Mouse (Mus musculus) spleen, postnatal 10 days (tissue): ENCODE data around the gene Senp6.
A peak's percentile ranks its signal among the peaks of the same experiment; 100 is the strongest.
"Not testable (repeated sequence)": the region's sequence is repeated elsewhere in the genome, so short reads cannot be mapped to it uniquely, and the experiment has no call there.

Source experiments
- DNase-seq, 2 experiments: peaks; one replicate each; pipeline ENCODE4 v3.0.0; 2021 to 2022; ENCODE audit warnings: low spot score in 2 of 2

Senp6 gene

DNA sequence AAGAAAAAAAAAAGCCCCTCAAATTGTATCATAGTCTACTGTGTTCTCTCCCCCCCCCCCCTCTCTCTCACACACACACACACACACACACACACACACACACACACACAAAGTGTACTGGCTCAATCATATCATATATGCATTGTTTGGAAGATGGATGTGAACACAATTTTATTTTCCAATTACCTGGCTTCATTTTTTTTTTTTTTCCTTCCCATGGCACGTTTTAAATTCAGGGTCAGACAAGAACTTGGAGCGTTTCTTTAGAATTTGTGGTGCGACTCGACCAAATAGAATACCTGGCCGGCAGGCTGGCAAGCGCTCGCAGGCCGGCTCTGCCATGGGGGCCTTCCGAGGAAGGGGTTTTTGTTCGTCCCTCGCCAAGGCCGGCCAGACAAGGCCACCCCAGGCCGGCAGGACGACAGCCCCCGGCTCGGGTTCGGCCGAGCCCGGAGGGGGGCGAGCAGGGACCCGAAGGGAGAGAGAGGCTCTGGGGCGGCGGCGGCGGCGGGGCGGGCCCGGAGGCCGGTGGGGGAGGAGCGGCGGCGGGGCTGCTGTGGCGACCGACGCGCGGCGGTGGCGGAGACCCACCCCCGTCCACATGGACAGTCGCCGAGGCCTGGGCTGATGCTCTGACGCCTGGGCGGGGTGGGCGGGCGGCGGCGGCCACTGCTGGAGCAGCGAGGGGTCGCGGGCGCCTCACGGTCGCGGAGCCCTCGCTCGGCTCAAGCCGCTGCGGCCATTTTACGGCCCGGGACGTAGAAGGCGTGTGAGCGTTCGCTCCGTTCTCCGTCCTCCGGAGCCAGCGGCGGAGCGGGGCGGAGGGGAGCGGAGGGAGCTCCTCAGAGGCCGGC is at the start of gene Senp6:
TSS of gene Senp6 (plus strand) at position 537 of the 854 bp plus-strand sequence.
- peak; percentile 76 to 81 for DNase-seq

DNA sequence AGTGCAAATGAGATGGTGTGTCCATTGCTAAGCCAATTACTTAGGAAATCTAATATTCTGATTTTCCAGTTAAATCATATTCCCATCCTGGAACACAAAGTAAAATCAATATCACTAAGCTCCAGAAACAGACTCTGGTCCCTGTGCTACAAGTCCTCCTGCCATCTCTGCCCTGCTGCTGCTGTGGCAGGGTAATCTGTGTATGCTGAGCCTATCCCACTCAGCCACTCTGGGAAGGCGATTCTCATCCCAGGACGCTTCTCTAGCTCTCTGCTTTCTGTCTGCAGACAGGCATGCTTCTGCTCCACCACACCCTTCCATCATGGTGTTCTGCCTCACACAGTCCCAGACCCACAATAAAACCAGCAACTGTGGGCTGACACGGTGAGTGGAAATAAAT is 46.3 kb upstream of the Senp6 start:
- DNase-seq = no peak

DNA sequence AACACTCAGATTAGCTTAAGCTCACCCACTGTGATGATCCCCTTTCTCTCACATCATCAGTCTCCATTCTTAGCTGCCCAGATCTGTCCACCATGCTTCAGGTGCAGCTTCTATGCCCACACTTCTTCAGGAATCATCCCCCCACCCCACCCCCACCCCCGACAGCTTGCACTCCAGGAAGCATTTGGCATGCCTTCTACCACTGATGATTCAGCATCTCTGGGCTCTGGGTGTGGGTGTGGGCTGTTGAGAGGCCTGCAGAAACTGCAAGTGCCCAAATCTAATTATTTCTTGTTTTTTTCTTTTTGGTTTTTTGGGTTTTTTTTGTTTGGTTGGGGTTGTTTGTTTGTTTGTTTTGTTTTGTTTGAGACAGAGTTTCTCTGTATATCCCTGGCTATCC is 45.1 kb upstream of the Senp6 start:
- DNase-seq = no peak

DNA sequence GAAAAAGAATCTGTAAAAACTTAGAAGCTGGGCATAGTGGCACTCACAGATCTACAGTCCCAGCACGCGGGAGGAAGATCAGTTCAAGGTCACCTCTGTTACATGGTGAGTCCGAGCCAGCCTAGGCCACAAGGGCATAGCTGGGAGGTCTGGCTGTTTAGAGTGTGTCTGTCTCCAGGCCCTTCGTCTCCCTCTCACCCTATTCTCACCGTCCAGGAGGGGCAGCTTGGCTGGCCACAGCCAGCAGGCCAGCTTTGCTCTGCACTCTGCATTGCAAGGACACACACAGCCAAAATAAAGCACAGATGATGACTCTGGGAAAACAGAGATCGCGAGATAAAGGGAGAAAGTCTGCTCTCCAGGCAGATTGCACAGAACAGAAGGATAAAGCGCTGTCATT is 43.9 kb upstream of the Senp6 start:
- DNase-seq = no peak

DNA sequence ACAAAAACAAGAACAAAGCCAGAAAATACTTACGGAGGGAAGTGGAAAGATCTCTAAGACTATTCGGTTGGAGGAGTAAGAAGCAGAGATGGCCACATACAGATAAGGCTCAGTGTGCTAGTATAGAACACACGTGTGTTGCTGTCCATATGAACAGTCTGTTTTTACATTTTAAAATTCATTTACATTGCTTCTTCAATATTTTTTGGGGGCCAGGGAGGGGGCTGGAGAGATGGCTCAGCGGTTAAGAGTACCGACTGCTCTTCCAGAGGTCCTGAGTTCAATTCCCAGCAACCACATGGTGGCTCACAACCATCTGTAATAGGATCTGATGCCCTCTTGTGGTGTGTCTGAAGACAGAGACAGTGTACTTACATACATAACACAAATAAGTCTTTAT is 41.4 kb upstream of the Senp6 start:
- DNase-seq = not testable (repeated sequence)

DNA sequence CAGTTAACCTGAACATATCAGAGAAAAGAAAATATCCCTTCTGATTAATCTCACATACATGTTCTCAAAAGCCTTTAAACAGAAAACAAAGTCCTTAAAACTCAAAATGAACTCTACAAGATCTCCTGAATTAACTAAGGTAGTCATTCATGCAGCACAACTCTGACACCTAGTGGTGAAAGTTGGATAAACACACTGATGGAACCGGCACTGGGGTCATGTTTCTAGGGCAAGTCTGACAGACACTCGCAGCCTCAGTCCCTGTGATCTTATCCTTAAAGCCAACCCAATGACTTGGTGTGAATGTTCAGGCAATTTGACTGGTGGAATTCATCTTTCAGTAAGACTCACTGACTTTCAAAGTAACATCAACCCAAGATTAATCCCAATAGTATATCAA is 40.7 kb upstream of the Senp6 start:
- DNase-seq = peak; percentile 12 to 49

DNA sequence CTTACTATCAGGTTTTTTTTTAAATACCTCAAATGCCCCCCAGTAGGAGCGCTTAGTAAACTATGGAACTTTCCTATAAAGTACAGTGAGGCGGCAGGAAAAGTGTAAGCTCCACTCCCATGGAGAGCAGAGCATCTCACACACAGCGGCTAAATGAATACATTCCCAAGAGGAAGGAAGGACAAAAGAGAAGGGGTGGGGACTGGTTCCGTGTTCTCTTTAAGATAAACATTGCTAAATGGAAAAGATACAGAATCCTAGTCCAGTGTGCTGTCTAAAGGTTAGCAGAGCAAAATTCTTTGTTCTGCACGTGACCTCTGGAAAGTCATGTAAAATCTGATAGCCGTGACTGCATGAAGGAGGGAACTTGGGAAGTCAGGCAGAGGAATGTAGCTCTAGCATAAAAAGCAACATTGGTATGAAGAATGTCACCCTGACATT is 40.1 kb upstream of the Senp6 start:
- DNase-seq = no peak

DNA sequence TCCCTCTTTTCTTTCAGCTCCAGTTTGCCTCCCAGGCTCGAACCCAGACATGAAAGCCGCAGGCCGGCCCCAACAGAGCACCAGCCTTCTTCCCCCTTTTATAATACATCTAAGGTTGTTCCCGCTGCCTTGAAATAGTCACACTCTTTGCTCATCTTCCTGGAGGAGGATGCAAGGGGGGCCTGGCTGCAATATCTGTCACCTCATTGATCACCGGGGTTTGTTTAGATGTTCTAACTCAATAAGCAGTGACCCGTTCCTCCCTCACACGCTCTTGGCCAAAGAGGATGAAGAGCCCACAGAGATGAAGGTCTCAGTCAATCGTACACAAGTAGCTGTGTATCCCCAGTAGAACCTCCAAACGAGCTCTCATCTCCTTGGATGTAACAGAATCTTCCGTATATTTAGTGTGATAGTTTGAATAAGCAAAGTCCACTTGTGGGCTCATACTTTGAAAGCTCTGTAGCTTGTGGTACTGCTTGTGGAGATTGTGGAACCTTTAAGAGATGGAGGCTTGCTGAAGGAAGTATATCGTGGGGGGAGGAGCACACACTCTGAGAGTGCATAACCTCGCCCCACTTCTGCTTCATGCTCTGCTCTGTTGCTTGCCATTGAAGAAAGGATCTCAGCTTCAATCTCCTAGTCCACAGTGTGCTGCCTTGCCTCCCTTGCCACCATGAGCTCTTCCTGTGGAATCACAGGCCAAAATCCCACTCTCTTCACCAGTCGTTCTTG is 29.3 kb upstream of the Senp6 start:
- no peak for DNase-seq

DNA sequence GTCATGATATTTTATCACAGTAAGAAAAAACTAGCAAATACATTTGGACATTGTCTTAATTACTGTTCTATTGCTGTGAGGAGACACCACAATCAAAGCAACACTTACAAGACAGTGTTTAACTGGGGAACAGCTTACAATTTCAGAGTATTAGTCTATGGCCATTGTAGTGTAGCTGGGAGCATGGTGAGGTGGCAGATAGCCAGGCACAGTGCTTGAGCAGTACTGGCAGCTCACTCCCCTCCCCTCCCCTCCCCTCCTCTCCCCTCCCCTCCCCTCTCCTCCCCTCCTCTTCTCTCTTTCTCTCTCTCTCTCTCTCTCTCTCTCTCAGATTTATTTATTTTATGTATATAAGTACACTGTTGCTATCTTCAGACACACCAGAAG is 28.7 kb upstream of the Senp6 start:
- no peak for DNase-seq

DNA sequence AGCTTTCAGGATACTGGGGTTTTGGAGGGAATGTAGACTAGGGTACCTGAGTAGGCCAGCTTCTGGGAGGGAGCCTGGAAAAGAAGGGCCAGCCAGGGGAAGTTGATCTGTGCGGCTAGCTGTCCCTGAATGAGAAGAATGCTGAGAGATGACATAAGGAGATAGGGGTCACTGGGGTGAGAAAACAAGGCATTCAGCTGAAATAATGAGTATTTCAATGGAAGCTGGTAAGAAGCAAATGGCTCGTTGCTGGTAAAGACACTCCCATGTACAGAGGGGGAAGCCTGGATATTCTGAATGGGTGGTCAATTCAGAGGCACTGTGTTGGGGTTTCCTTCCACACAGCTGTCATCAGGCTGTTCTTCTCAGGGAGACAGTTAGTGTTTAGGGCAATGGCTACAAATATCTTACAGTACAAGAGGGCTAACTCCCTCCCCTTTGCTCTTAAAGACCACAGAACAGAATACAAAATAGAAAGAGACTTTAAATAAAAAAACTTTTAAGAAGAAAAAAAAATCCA is 27.3 kb upstream of the Senp6 start:
- no peak for DNase-seq

DNA sequence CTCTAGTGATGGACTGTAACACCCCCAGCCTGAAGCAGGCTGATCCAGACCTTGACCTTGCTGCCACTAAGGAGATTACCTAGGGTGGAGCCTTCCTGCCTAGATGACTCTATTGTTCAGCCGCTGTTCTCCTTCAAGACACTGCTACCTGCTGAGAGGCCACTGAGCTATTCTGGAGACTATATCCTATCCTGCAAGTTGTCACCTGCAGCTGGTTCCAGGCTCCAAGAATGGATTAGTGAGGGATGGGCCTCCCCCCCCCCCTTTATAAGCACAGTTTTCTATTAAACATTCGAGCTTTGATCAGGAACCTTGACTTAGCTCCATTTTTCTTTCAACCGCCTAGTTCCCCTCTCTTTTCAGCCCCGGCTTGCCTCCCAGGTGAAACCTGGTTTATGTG is 22.4 kb upstream of the Senp6 start:
- DNase-seq = not testable (repeated sequence)

DNA sequence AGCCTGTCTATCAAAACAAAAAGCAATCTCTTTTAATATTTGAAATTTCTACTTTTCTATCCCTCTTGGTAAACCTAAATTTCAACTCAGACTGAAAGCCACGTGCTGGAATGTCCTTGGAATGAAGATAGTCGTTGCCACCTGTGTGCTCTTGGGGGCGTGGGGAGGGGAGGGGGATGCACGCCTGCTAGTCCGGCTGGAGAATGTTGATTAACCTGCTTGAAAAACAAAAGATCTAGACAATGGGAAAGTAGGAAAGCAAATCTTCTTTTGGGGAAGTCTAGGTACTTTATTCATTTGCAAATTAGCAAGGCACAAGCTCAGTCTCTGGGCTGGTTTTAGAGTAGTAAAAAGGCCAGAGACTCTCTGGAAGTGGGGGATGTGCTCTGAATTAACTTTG is 17.4 kb upstream of the Senp6 start:
- DNase-seq = not testable (repeated sequence)

DNA sequence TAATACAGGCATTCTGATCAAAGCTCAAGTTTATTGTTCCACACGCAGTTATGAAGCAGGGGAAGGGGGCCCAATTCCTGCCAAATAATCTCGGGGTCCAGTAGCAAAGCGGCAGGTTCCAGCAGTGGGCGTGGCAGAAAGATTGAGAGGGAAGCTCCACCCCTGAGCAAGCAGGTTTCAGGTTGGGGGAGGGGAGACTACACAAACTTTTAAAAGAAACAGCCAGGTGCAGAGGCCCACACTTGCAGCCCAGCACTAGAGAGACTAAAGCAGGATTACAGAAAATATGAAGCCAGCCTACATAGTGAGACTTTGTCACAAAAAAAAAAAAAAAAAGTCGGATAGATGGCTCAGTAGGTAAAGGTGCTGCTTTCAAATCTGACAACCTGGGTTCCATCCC is 13.8 kb upstream of the Senp6 start:
- DNase-seq = no peak

DNA sequence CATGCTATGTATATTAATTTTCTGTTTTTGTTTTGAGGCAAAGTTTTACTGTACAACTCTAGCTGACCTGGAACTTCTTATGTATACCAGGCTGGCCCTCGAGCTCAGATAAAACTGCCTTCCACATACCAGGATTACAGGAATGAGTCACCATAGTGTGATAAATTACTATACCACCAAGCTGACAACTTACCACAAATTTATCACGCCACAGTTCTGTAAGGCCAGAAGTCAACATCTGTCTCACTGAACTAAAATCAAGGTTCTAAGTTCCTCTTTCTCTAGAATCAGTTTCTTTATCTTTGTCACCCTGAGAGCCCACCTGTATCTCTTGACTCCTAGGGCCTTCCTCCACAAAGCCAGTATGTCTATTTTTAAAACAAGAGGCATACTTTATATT is 9.0 kb upstream of the Senp6 start:
- DNase-seq = no peak

DNA sequence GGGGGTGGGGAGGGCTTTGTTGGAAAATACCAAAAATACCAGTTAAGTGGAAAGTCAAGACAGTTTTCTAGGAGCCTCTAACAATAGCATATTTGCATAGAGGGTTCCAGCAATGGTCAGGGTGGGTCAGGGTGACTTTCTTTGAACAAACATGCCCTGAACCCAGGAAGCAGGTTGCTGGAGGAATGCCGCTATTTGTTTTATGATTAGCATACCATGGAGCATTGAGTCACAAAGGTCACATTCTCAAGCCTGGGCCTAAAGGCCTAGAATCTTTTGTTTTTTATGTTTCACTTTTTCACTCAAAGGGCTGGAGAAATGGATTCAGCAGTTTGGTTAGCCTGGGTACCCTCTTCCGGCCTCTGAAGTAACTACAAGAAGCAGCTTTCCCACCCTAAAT is 1.2 kb upstream of the Senp6 start:
- not testable (repeated sequence) for DNase-seq

DNA sequence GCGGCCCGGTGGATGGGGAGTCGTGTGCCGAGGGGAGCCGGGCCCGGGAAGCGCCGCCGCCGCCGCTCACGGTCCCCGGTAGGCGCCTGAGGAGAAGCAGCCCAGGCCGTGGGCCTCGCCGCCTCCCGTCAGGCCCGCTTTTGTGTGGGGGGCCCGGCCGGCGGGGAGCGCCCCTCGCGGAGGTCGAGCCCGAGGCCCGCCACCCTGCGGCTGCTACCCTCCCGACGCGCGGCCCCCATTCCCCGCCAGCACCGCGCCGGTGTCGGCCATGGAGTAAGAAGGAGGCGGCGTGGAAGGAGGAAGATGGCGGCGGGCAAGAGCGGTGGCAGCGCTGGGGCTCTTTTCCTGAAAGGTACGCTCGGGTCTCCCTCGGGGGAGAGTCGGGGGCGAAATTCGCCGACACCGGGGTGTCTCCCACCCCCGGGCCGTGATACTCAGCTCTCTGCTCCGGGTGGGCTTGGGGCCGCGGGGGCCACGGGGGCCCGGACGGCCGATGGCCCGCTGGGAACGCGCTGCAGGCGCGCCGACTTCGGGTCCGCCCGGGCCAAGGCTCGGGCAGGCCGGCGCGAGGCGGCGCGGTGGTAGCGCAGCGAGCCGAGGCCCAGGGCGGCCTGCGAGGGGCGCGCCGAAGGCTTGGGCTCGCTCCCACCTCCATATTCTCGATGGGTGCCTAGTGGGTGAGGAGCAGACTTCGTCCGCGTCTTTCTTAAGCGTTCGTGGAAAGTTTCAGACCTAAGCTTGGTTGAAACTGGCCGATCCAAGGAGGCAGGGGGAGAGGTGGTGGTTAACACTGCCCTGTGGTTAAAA is 721 bp downstream of the Senp6 start:
- peak; percentile 77 to 90 for DNase-seq

DNA sequence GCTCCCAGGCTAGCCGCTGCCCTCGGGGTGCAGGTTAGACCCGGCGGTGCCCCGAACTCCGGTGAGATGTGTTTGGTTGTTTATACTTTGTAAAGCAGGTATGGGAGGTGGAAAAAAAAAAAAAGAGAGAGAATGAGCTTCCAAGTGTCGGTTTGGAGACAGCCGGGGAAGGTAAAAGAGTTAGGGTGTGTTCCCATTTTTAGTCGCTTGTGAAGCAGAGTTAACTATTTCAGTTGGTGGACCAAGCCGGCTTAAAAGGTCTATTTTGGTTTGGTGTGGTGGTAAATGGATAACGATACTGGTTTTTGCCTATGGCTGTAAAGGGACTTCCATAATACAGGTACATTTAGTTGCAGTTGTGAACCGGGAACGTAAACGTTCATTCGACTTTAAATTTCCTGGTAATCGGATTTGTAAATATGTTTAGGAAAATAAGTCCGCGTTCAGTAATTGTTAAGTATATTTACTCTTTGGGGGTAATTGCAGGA is 1.4 kb downstream of the Senp6 start:
- DNase-seq = peak in 1 of 2 experiments; percentile 67

DNA sequence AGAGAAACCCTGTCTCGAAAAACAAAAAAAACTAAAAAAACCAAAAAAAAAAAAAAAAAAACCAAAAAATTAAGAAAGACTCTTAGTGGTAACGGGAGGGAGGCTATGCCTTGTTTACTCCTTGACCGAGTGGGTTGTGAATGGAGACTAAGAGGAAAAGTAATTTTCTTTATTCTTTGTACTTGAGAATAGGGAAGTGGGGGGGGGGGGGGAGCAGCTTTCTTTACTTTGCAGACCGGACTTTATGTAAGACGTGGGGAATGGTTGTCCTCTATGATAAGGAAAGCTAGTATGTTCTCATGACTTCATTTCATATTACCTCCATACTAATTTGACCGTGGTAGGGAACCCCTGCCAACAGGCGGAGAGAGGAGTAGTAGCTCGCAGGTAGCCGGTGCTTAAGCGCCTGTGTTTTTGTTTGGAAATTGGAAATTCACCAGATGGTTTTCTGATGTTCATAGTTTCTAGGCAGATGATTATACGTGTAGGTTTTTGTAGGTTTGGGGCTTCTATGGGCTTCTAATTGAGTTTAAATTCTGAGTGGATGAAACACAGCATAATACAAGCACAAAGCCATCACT is 2.1 kb downstream of the Senp6 start:
- no peak for DNase-seq

DNA sequence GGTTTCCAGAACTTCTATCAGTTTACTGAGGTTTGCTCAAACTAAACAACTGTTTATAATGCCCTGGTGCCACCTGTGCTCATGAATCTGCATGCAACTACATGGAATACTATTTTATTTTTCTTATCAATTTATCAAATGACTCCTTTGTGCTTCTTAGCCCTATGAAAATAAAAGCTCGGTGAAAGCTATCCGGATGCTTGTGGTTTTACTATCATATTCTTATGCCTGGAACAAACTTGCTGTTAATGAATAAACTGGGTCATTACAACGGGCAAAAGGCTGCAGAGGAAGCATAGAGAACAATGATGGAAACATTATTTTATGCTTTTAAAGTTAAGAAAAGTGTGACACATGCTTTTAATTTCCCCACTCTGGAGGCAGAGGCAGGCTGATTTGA is 3.3 kb downstream of the Senp6 start:
- DNase-seq = no peak

DNA sequence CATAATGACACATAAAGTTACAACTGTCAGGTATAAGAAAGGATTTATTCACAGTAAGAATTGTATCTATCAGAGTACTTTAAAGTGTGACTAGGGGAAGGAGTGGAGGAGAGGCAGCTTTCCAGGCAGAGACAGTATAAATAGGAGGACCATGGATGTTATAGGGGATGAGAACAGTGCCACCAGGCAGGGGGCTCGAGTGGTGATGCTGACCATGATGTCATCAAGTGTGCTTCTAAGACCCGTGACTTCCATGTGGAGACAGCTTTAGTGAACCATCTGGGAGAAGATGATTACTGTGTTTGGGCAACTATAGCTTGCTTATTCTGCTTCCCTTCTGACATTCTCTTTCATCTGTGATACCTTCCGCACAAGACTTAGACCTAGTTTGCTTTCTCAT is 4.9 kb downstream of the Senp6 start:
- no peak for DNase-seq

DNA sequence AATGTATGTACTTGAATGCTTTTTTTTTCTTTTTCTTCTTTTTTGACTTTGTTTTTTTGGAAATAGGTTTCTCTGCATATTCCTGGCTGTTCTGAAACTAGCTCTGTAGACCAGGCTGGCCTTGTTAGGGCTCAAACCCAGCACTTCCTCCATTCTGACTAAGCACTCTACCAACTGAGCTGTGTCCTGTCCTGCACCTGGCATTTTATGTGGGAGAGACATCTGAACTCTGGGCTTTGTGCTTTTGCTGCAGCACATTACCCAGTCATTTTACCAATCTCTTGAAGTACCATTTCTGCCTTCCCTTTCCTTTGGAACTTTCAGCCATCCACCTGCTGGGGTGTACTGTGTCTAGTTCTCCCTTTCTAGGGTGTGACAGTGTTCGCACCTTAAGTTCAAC is 7.4 kb downstream of the Senp6 start:
- no peak for DNase-seq

DNA sequence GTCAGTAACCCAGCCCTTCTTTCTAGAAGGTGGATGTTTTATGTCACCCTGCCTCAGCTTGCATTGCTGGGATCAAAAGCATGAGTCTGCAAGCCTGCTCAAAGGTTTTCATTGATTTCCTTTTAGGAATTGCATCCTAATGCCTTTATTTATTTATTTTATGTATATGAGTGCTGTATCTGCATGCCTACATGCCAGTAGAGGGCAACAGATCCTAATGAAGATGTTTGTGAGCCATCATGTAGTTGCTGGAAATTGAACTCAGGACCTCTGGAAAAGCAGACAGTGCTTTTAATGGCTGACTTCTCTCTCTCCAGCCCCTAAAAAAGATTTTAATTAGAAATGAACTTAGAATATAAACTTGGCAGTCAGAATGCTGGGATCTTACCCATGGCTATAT is 8.2 kb downstream of the Senp6 start:
- DNase-seq = no peak
